In the genomic region with DNA sequence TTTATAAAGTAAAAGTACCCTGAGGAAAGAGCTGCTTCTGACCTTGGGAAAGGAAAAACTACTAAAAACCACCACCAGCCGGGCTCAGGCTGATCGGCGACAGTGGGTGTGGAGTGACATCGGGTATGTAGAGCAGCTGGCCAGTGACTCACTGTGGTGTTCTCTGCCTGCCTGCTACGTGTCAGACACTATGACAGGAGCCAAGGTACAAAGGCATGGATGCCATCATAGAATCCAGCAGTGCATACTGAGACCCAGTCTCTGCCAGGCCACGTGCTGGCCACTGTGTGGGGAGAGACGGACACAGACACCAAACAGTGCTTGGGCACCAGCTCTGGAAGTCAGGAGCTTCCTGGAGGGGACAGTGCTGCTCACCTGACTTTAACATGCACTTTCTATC, we compare ENCODE assay signal across 8 mouse cellular contexts. TPM values are rescaled to one million over a fixed set of nuclear protein-coding genes. Genes with fewer than 3 reads are reported as not detected.
DNase-seq lines count a peak whose midpoint lies in the region; ATAC-seq lines count a peak whose summit lies in the region.
"Had no signal": no experiment of that assay in that cellular context is flagged by ENCODE, and none has a peak within 500 bp of the region (broad histone marks: within the 10 kb centered on the region; RNA-seq: fewer than 3 reads in every experiment).

No protein-coding gene starts in this region.

- H3K9me3 ChIP-seq in embryonic facial prominence, embryonic 10.5 days: no peaks in the 10 kb centered on the region
- H3K9me3 ChIP-seq in neural tube, embryonic 15.5 days (replicated peaks): no peaks in the 10 kb centered on the region
- H3K9me3 ChIP-seq in forebrain, embryonic 12.5 days: no peaks in the 10 kb centered on the region

- no peak overlapping the region for H3K4me2 ChIP-seq in neural tube, embryonic 15.5 days
- H3K4me2 ChIP-seq in forebrain, embryonic 12.5 days: no peak overlapping the region

- 80% methylated on average over 7 of the region's 7 CpGs for WGBS in embryonic facial prominence, embryonic 10.5 days
- 80% methylated on average over 7 of the region's 7 CpGs for WGBS in neural tube, embryonic 15.5 days
- WGBS in forebrain, embryonic 12.5 days: 79% methylated on average over 7 of the region's 7 CpGs

- H3K4me1 ChIP-seq in embryonic facial prominence, embryonic 10.5 days: peaks cover 28% of the 10 kb centered on the region
- peaks cover 16% of the 10 kb centered on the region for H3K4me1 ChIP-seq in neural tube, embryonic 15.5 days
- H3K4me1 ChIP-seq in forebrain, embryonic 12.5 days: peaks cover 18% of the 10 kb centered on the region

- no peak for ATAC-seq in neural tube, embryonic 15.5 days (ENCODE audit: low FRiP score)
- ATAC-seq in forebrain, embryonic 12.5 days (ENCODE audit: low FRiP score): no peak

- DNase-seq in left cerebral cortex, postnatal 14 days (ENCODE audit: low spot score in 2 of 2): peak; percentile 31 to 78
- DNase-seq in left cerebral cortex, postnatal 4 days: no peak
- DNase-seq in embryonic facial prominence, embryonic 10.5 days (ENCODE audit: low spot score): no peak
- DNase-seq in heart, postnatal 10 days: peak; percentile 68 to 69
- peak; percentile 31 for DNase-seq in skeletal muscle tissue, adult 2 months (ENCODE audit: low read depth, low spot score)
- DNase-seq: kidney, postnatal 4 days had no signal

- peaks cover 28% of the 10 kb centered on the region for H3K36me3 ChIP-seq in embryonic facial prominence, embryonic 10.5 days (replicated peaks)
- H3K36me3 ChIP-seq in neural tube, embryonic 15.5 days: peaks cover 13% of the 10 kb centered on the region
- H3K36me3 ChIP-seq in forebrain, embryonic 12.5 days (replicated peaks): peaks cover 19% of the 10 kb centered on the region

- H3K27ac ChIP-seq in embryonic facial prominence, embryonic 10.5 days (replicated peaks): 0 out of 2 replicates have a peak overlapping the region, but pooled peaks have one; percentile 31
- no peak overlapping the region for H3K27ac ChIP-seq in neural tube, embryonic 15.5 days (replicated peaks)
- no peak overlapping the region for H3K27ac ChIP-seq in forebrain, embryonic 12.5 days

- no peaks in the 10 kb centered on the region for H3K27me3 ChIP-seq in embryonic facial prominence, embryonic 10.5 days (replicated peaks; ENCODE audit: low read depth, poor library complexity, severe bottlenecking)
- H3K27me3 ChIP-seq in neural tube, embryonic 15.5 days (replicated peaks): no peaks in the 10 kb centered on the region
- H3K27me3 ChIP-seq in forebrain, embryonic 12.5 days: no peaks in the 10 kb centered on the region

- intact Hi-C loops in left cerebral cortex, postnatal 14 days (cut with DNase I): no loop called here
- intact Hi-C loops in left cerebral cortex, postnatal 4 days (cut with DNase I): no loop called here
- intact Hi-C loops in heart, postnatal 10 days (cut with DNase I): no loop called here

- H3K4me3 ChIP-seq in embryonic facial prominence, embryonic 10.5 days: no peak overlapping the region
- H3K4me3 ChIP-seq in neural tube, embryonic 15.5 days (replicated peaks): no peak overlapping the region
- H3K4me3 ChIP-seq in forebrain, embryonic 12.5 days (replicated peaks): no peak overlapping the region

- H3K9ac ChIP-seq in neural tube, embryonic 15.5 days (replicated peaks): no peak overlapping the region
- H3K9ac ChIP-seq in forebrain, embryonic 12.5 days: no peak overlapping the region

RNA-seq across cellular contexts. Expression of gene Arfgap3, which starts 5.1 kb away (rescaled TPM):
- total RNA-seq in left cerebral cortex, postnatal 14 days (2021): 10 to 100 TPM; 19.9 to 21.3 TPM
- 10 to 100 TPM; 27.9 to 30.2 TPM for total RNA-seq in left cerebral cortex, postnatal 4 days (2021)
- polyA plus RNA-seq in embryonic facial prominence, embryonic 10.5 days (2016; fragmentation: Nextera tagmentation; extraction: Ambion mirVana): 27.2 and 29.1 TPM in 2 replicates
- total RNA-seq in heart, postnatal 10 days (2021): 10 to 100 TPM; 15.6 to 20.2 TPM
- polyA plus RNA-seq in neural tube, embryonic 15.5 days (2015; fragmentation: Nextera tagmentation; extraction: Ambion mirVana): 37.0 and 39.6 TPM in 2 replicates
- polyA plus RNA-seq in forebrain, embryonic 12.5 days (2016; fragmentation: Nextera tagmentation; extraction: Ambion mirVana): 35.3 and 37.3 TPM in 2 replicates

Comparison
In these comparisons a context has a peak if more than half of its experiments do, and no peak if none do; other contexts are left out.
1. DNase-seq: peak in left cerebral cortex, postnatal 14 days (2 of 2), heart, postnatal 10 days (2 of 2) and skeletal muscle tissue, adult 2 months (single experiment); none in left cerebral cortex, postnatal 4 days (single experiment) and embryonic facial prominence, embryonic 10.5 days (single experiment).